Mouse (Mus musculus) kidney, postnatal 0 days (tissue): ENCODE measurements around the gene Golga2. TPM values are rescaled to one million over a fixed set of nuclear protein-coding genes. Genes with fewer than 3 reads are reported as not detected.

Experiments
- ATAC-seq: fragments of 200-750 bp; cut with Nextera tagmentation; replicated peaks from 2 replicates; pipeline ENCODE4 v1.8.0; 2017; ENCODE audit warnings: low read depth, moderate number of reproducible peaks, moderate TSS enrichment, moderate library complexity; ENCODE audit not compliant: low FRiP score
- DNase-seq: peaks from one replicate; pipeline ENCODE4 v3.0.0-alpha.2; 2016; ENCODE audit warnings: low spot score
- H3K27ac ChIP-seq: fragments of 300-500 bp; sonication (generic); 2 replicates; pipeline ENCODE4 v1.5.1; 2014; ENCODE audit warnings: mild to moderate bottlenecking
- H3K27me3 ChIP-seq: fragments of 300-500 bp; sonication (generic); 2 replicates; pipeline ENCODE4 v1.6.1; 2014; ENCODE audit warnings: low read length, mixed read lengths; ENCODE audit not compliant: insufficient read depth
- H3K36me3 ChIP-seq: fragments of 300-500 bp; sonication (generic); 2 replicates; pipeline ENCODE4 v1.6.1; 2014; ENCODE audit warnings: low read length, mixed read lengths; ENCODE audit not compliant: insufficient read depth
- H3K4me1 ChIP-seq: fragments of 300-500 bp; sonication (generic); replicated peaks from 2 replicates; pipeline ENCODE4 v1.6.1; 2014; ENCODE audit warnings: antibody characterized with exemption, low read length, mixed read lengths; ENCODE audit not compliant: insufficient read depth
- H3K4me2 ChIP-seq: fragments of 300-500 bp; sonication (generic); 2 replicates; pipeline ENCODE4 v1.6.1; 2014; ENCODE audit warnings: mild to moderate bottlenecking, low read length, moderate library complexity, mixed read lengths
- H3K4me3 ChIP-seq: fragments of 300-500 bp; sonication (generic); replicated peaks from 2 replicates; pipeline ENCODE4 v1.5.1; 2014; ENCODE audit warnings: low read depth, low read length
- H3K9ac ChIP-seq: fragments of 300-500 bp; sonication (generic); 2 replicates; pipeline ENCODE4 v1.6.1; 2014; ENCODE audit warnings: low read depth, low read length
- H3K9me3 ChIP-seq: fragments of 300-500 bp; sonication (generic); replicated peaks from 2 replicates; pipeline ENCODE4 v1.6.1; 2016; ENCODE audit warnings: low read length, inconsistent platforms, mixed read lengths
- CTCF ChIP-seq: IDR thresholded peaks from 2 replicates; pipeline ENCODE4 v1.5.1; 2016; ENCODE audit warnings: antibody characterized with exemption, low read depth, mild to moderate bottlenecking, moderate library complexity
- WGBS: fragments of 180-500 bp; shearing (Covaris S2); extraction: QIAGEN DNeasy Blood & Tissue Kit; methylation state at CpG from one replicate; pipeline ENCODE4 v1.1.7; 2014; 5-methylcytosine and 5-hydroxymethylcytosine counted together
- polyA plus RNA-seq: library from polyadenylated mRNA; unstranded; fragments of >200 nt; fragmentation: Nextera tagmentation; extraction: Ambion mirVana; gene quantifications from 2 replicates; pipeline ENCODE4 v1.2.1, GENCODE M21; 2015

Golga2 gene
- polyA plus RNA-seq, 1 experiment from 2014 or later, result 17.2 TPM

DNA sequence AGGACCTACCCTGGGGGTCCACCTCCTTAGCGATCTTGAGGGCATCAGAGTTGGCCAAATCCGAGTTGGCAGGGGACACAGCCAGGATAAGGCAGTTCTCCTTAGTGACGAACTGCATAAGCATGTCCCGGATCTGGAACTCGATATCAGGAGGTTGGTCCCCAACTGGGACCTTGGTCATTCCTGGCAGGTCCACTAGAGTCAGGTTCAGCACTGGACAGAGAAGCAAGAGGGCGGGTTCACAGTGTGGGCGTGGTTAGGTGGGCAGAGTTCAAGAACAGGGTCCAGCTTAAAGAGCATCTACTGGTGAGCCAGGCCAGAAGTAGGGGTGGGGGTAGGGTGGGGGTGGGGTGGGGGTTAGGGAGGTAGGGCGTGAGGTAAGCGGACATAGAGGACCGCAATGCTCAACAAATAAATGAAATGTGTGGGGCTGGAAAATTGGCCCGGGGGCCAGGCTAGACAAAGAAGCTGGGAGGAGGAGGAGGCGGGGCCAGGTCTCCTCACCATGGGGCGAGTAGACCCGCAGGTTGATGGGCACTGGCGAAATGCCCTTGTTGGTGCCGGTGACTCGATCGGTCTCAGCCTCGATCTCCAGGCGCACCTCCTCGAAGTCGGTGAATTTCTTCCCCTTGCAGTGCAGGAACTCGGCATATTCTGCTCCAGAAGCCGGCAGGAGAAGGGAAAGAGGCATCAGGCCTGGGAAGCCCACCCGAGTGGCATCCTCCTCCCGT, 52.9 kb downstream of the Golga2 start:
- no peaks in the 10 kb centered on the region for H3K9me3 ChIP-seq
- H3K4me3 ChIP-seq, result no peak overlapping the region
- no peak for DNase-seq
- peak; percentile 42; the same call in 1 of the 2 replicates for ATAC-seq
- no peak for TF ChIP-seq CTCF
- no peaks in the 10 kb centered on the region for H3K27me3 ChIP-seq
- no peak overlapping the region for H3K4me2 ChIP-seq
- WGBS, result 40% methylated on average over 26 of the region's 26 CpGs
- no peak overlapping the region for H3K27ac ChIP-seq
- H3K36me3 ChIP-seq, result no peaks in the 10 kb centered on the region
- H3K4me1 ChIP-seq, result no peaks in the 10 kb centered on the region
- no peak overlapping the region for H3K9ac ChIP-seq

DNA sequence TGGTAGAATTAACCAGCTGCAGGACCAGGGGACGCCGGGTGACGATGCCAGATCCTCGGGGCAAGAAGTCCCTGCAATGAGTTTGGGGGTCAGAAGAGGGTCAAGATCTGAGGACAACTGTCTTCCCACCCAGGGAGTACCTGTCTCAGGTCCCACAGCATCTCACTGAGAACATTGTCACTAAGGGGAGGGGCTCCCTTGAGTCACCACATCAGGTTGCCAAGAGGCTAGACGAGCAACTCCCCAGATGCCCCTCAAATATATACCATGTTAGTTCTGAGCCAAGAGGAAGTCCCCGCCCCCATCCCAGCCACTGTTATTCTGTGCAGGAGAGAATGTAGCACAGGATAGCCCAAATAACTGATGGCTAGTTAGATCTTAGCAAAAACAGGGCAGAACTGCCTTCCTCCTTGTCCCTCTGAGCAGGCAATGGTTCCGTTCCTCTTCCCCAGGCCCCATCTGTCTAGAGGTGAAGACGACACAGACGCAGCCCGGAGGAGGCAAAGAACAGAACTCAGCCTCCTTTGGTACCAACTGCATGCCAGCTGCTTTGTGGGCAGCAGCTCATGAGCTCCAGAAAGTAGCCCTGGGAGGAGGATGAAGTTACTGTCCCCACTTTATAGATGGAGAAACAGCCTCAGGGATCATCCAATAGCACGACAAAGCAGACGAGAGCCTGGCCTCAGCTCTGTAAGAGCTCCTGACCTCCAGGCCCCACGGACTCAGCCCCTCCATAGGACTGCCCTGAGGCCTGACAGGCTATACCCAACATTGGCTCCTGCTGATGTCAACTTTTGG, 53.9 kb downstream of the Golga2 start:
- H3K9me3 ChIP-seq, result no peaks in the 10 kb centered on the region
- DNase-seq, result no peak
- H3K27ac ChIP-seq, result no peak overlapping the region
- no peak overlapping the region for H3K4me2 ChIP-seq
- TF ChIP-seq CTCF, result no peak
- H3K4me1 ChIP-seq, result no peaks in the 10 kb centered on the region
- ATAC-seq, result no peak
- no peak overlapping the region for H3K9ac ChIP-seq
- WGBS, result 80% methylated on average over 13 of the region's 13 CpGs
- H3K4me3 ChIP-seq, result no peak overlapping the region
- H3K27me3 ChIP-seq, result no peaks in the 10 kb centered on the region
- no peaks in the 10 kb centered on the region for H3K36me3 ChIP-seq

DNA sequence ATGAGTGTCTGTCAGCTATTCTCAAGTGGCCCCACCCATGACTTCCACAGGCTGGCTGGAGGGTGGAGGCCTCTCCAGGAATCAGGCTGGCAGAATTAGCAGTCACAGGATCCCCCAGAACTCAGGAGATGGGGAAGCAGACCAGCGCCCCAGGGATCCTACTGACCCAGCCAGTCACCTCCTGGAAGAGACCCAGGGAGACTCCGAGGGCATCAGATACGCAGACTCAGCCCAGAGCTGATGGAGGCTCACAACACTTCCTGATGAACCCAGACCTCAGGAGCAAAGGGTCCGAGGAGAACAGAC, 54.4 kb downstream of the Golga2 start:
- no peak for TF ChIP-seq CTCF
- H3K9me3 ChIP-seq, result no peaks in the 10 kb centered on the region
- 90% methylated on average over 4 of the region's 4 CpGs for WGBS
- no peaks in the 10 kb centered on the region for H3K36me3 ChIP-seq
- H3K4me1 ChIP-seq, result no peaks in the 10 kb centered on the region
- no peak overlapping the region for H3K4me2 ChIP-seq
- no peak overlapping the region for H3K9ac ChIP-seq
- no peak overlapping the region for H3K4me3 ChIP-seq
- no peak for ATAC-seq
- no peaks in the 10 kb centered on the region for H3K27me3 ChIP-seq
- no peak for DNase-seq
- H3K27ac ChIP-seq, result no peak overlapping the region

DNA sequence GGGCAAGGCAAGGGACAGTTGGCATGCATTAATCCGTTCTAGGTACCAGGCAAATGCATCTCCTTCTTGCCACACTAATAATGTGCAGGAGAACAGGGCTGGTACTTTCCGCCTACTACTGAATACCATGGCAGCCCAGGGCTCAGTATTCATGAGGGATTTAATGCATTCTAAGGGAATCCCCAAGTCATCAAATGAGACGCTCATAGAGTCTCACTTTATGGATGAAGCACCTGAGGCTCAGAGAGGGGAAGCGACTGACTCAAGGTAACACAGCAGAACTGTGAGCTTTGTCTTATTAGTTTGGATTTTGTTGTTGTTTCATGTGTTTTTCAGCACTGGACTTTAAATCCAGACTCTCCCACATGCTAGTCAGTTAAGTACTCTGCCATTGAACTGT, 54.9 kb downstream of the Golga2 start:
- Histone ChIP-seq H3K27ac (no peak overlapping the region), H3K9ac (no peak overlapping the region), H3K9me3 (no peaks in the 10 kb centered on the region), H3K36me3 (no peaks in the 10 kb centered on the region), H3K4me2 (no peak overlapping the region), H3K4me3 (no peak overlapping the region), H3K27me3 (no peaks in the 10 kb centered on the region), H3K4me1 (no peaks in the 10 kb centered on the region)
- 87% methylated on average over 4 of the region's 4 CpGs for WGBS
- no peak for DNase-seq
- no peak for TF ChIP-seq CTCF
- ATAC-seq, result no peak

DNA sequence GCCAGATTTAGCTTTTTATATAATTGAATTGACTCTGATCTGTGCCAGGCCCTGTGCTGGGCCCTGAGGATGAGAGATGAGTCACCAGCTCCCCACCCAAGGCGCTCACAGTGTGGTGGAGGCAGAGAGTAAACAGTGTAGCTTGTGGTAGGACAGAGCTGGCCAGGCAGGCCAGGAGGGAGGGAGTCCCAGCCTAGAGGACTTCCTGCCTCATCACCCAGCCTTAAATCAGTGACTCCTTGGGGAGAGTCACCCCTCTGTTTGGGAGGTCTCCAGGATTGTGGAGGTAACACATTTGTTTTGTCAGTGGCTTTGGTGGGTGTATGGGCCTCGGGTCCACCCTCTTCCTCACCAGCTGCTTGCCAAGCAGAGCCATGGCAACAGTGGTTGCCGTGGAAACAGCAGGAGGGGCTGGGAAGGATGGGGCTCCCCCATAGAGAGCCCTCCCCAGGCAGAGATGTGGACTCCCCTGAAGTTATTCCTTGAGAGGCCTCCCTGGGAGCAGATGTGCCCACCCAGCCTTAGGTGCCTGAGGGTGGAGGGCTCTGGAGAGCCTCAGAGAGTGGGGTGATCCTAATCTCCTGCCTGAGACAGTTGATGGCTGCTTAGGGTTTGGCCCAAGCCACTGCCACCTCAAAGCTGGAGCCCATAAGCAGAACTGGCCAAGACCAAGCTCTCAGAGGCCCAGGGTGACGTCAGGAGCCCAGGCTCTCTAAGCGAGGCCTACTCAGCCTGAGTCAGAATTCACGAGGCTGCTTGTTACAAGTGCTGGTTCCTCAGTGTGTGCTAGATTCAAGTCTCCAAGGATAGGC, 55.6 kb downstream of the Golga2 start:
- 76% methylated on average over 6 of the region's 6 CpGs for WGBS
- H3K27ac ChIP-seq, result no peak overlapping the region
- no peaks in the 10 kb centered on the region for H3K4me1 ChIP-seq
- no peak for DNase-seq
- H3K4me2 ChIP-seq, result no peak overlapping the region
- H3K27me3 ChIP-seq, result no peaks in the 10 kb centered on the region
- no peak; the same call in 1 of the 2 replicates for ATAC-seq
- H3K4me3 ChIP-seq, result no peak overlapping the region
- no peaks in the 10 kb centered on the region for H3K9me3 ChIP-seq
- TF ChIP-seq CTCF, result no peak
- H3K9ac ChIP-seq, result no peak overlapping the region
- H3K36me3 ChIP-seq, result no peaks in the 10 kb centered on the region

DNA sequence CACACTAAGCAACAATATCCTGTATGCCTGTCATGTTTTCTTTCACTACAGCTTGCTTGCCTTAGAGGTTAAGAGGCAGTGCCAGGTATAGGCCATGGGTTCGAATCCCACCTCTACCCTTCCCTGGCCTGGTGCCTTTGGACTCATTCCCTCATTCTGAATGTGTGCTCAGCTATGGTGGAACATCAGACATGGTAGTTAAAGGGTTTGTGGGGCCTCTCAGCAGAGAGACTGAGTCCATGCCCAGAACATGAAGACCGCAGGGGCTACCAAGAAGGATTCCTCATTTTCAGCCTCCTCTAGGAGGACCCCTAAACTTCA, 56.1 kb downstream of the Golga2 start:
- Histone ChIP-seq H3K27me3 (no peaks in the 10 kb centered on the region), H3K9ac (no peak overlapping the region), H3K4me3 (no peak overlapping the region), H3K27ac (no peak overlapping the region), H3K36me3 (no peaks in the 10 kb centered on the region), H3K4me1 (no peaks in the 10 kb centered on the region), H3K9me3 (no peaks in the 10 kb centered on the region), H3K4me2 (no peak overlapping the region)
- no peak for TF ChIP-seq CTCF
- ATAC-seq (no peak), DNase-seq (no peak)
- WGBS, result 97% methylated on average over 2 of the region's 2 CpGs
